21 mouse cellular contexts compared by ENCODE assay signal in the genomic region with DNA sequence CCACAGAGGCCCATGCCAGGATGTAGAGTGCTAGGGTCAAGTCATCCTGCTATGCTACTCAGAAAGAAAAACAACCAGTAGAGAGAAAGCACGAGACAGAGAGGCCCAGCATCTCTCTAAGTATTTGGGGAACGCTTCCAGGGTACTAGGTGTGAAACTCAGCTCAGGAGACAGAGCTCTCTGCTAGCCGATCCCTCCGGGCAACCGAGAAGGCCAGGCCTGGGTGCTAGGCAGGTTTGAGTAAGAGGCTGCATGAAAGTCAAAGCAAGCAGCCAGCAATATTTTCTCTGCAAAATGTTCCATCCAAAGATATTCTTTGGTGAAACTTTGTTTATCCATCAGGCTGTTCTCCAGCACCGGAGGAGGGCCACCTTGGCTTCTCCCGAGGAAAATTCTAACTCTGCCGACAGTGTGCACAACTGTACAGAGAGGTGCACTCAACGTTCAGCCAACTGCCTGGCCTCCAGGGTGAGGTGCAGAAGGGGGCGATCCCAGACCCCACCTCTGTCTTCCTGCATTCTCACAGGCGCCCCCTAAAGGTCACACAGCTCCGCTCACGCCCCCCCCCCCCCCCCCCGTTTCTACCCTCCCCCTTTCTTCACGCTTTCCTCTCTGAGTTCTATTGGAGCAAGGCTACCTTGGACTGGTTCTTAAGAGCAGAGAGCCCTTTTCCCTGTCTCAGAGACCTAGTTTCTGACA. TPM values are rescaled to one million over a fixed set of nuclear protein-coding genes. Genes with fewer than 3 reads are reported as not detected.
A peak's percentile ranks its signal among the peaks of the same experiment; 100 is the strongest.
DNase-seq lines count a peak whose midpoint lies in the region; ATAC-seq and TF ChIP-seq lines count a peak whose summit lies in the region.
"Had no signal": no experiment of that assay in that cellular context is flagged by ENCODE, and none has a peak within 500 bp of the region (broad histone marks: within the 10 kb centered on the region; RNA-seq: fewer than 3 reads in every experiment).

No protein-coding gene starts in this region.

- ATAC-seq in limb, embryonic 15.5 days (ENCODE audit: insufficient number of reproducible peaks, low FRiP score, low TSS enrichment, low read depth) = peak; percentile 30; the same call in 1 of the 2 replicates
- ATAC-seq: activated CD4-positive, CD25-positive, alpha-beta regulatory T cell, adult 4 months; forebrain, embryonic 13.5 days; forebrain, postnatal 0 days; inflammation-experienced regulatory T-cells, adult 6 months; Patski had no signal

- no peak overlapping the region for H3K9ac ChIP-seq in limb, embryonic 15.5 days
- H3K9ac ChIP-seq: embryonic facial prominence, embryonic 12.5 days; forebrain, embryonic 13.5 days; forebrain, postnatal 0 days; heart, embryonic 13.5 days; hindbrain, embryonic 15.5 days had no signal

- TF ChIP-seq POLR2A in thymus, adult 2 months (IDR thresholded peaks at IDR 0.05; ENCODE audit: control insufficient read depth, extremely low read depth, insufficient read depth, low read length, poor library complexity) = no peak

- no peak overlapping the region for H3K4me2 ChIP-seq in limb, embryonic 15.5 days
- H3K4me2 ChIP-seq: embryonic facial prominence, embryonic 12.5 days; forebrain, embryonic 13.5 days; heart, embryonic 13.5 days; hindbrain, embryonic 15.5 days had no signal

- peaks cover 19% of the 10 kb centered on the region for H3K27me3 ChIP-seq in heart, embryonic 10.5 days (ENCODE audit: insufficient read depth, poor library complexity, severe bottlenecking)
- H3K27me3 ChIP-seq in limb, embryonic 15.5 days = no peaks in the 10 kb centered on the region
- H3K27me3 ChIP-seq in limb, embryonic 10.5 days (ENCODE audit: low read depth, poor library complexity, severe bottlenecking) = no peaks in the 10 kb centered on the region
- H3K27me3 ChIP-seq in thymus, adult 2 months (ENCODE audit: control insufficient read depth, insufficient read depth, low read length) = no peaks in the 10 kb centered on the region
- H3K27me3 ChIP-seq: embryonic facial prominence, embryonic 12.5 days; forebrain, embryonic 13.5 days; hindbrain, embryonic 15.5 days; Patski had no signal

- DNase-seq in heart, adult 11 months = peak; percentile 82
- DNase-seq in heart, embryonic 10.5 days (ENCODE audit: low spot score) = no peak
- no peak for DNase-seq in limb, embryonic 10.5 days (ENCODE audit: low spot score)
- peak; percentile 19 for DNase-seq in thymus, postnatal 14 days
- no peak for DNase-seq in thymus, adult 2 months
- DNase-seq: adrenal gland, postnatal 14 days; cerebellum, adult 11-12 months; cerebellum, adult 9-10 months; cerebellum, postnatal 25 days; forebrain, postnatal 0 days; gastrocnemius, postnatal 25 days; heart, adult 18-20 months; heart, postnatal 36 days had no signal

- WGBS in heart, embryonic 10.5 days = 71% methylated on average over 12 of the region's 15 CpGs
- 65% methylated on average over 12 of the region's 15 CpGs for WGBS in limb, embryonic 15.5 days
- 74% methylated on average over 14 of the region's 15 CpGs for WGBS in limb, embryonic 10.5 days
- WGBS in thymus, adult 2 months = 89% methylated on average over 15 of the region's 15 CpGs

- H3K36me3 ChIP-seq in heart, embryonic 10.5 days = no peaks in the 10 kb centered on the region
- no peaks in the 10 kb centered on the region for H3K36me3 ChIP-seq in limb, embryonic 15.5 days
- H3K36me3 ChIP-seq in limb, embryonic 10.5 days = no peaks in the 10 kb centered on the region
- H3K36me3 ChIP-seq in thymus, adult 2 months (ENCODE audit: control insufficient read depth, insufficient read depth, low read length) = no peaks in the 10 kb centered on the region
- H3K36me3 ChIP-seq: embryonic facial prominence, embryonic 12.5 days; heart, embryonic 13.5 days; hindbrain, embryonic 15.5 days had no signal

- no peaks in the 10 kb centered on the region for H3K4me1 ChIP-seq in heart, embryonic 10.5 days
- H3K4me1 ChIP-seq in limb, embryonic 15.5 days = no peaks in the 10 kb centered on the region; the same call in 1 of the 2 replicates
- peaks cover 13% of the 10 kb centered on the region for H3K4me1 ChIP-seq in limb, embryonic 10.5 days
- H3K4me1 ChIP-seq in thymus, adult 2 months (replicated peaks; ENCODE audit: control insufficient read depth, insufficient read depth, low read length) = peaks cover 8% of the 10 kb centered on the region
- H3K4me1 ChIP-seq: embryonic facial prominence, embryonic 12.5 days; forebrain, embryonic 13.5 days; hindbrain, embryonic 15.5 days had no signal

- no peak overlapping the region for H3K27ac ChIP-seq in heart, embryonic 10.5 days
- no peak overlapping the region for H3K27ac ChIP-seq in limb, embryonic 15.5 days
- no peak overlapping the region for H3K27ac ChIP-seq in limb, embryonic 10.5 days
- H3K27ac ChIP-seq in thymus, adult 2 months (ENCODE audit: control insufficient read depth, insufficient read depth, low read length) = no peak overlapping the region
- H3K27ac ChIP-seq: embryonic facial prominence, embryonic 12.5 days; forebrain, embryonic 13.5 days; heart, embryonic 13.5 days; hindbrain, embryonic 15.5 days had no signal

- no peak overlapping the region for H3K4me3 ChIP-seq in heart, embryonic 10.5 days
- no peak overlapping the region for H3K4me3 ChIP-seq in limb, embryonic 15.5 days
- no peak overlapping the region for H3K4me3 ChIP-seq in limb, embryonic 10.5 days
- no peak overlapping the region for H3K4me3 ChIP-seq in thymus, adult 2 months (ENCODE audit: control insufficient read depth, insufficient read depth, low read length)
- H3K4me3 ChIP-seq: embryonic facial prominence, embryonic 12.5 days; forebrain, embryonic 13.5 days; heart, embryonic 13.5 days; hindbrain, embryonic 15.5 days had no signal

- no peaks in the 10 kb centered on the region for H3K9me3 ChIP-seq in heart, embryonic 10.5 days
- no peaks in the 10 kb centered on the region for H3K9me3 ChIP-seq in limb, embryonic 15.5 days
- H3K9me3 ChIP-seq in limb, embryonic 10.5 days (replicated peaks) = no peaks in the 10 kb centered on the region
- H3K9me3 ChIP-seq: embryonic facial prominence, embryonic 12.5 days; forebrain, embryonic 13.5 days; heart, embryonic 13.5 days; hindbrain, embryonic 15.5 days had no signal

- no peak for TF ChIP-seq CTCF in thymus, adult 2 months (IDR thresholded peaks at IDR 0.05; ENCODE audit: borderline replicate concordance, control insufficient read depth, extremely low read depth, insufficient read depth, low read length, poor library complexity)

RNA-seq across cellular contexts. Expression of a gene that starts 7.3 kb away (rescaled TPM):
- 14.7 and 15.8 TPM in 2 replicates for polyA plus RNA-seq in heart, embryonic 10.5 days (2016; fragmentation: Nextera tagmentation; extraction: Ambion mirVana)
- 35.1 and 40.1 TPM in 2 replicates for polyA plus RNA-seq in limb, embryonic 15.5 days (2015; fragmentation: Nextera tagmentation; extraction: Ambion mirVana)
- 8.5 and 11.1 TPM in 2 replicates for polyA plus RNA-seq in limb, embryonic 10.5 days (2016; fragmentation: Nextera tagmentation; extraction: Ambion mirVana)
- polyA plus RNA-seq in thymus, adult 2 months (2012; rRNA removed) = 39.4 and 41.0 TPM in 2 replicates

Comparison
In these comparisons a context has a peak if more than half of its experiments do, and no peak if none do; other contexts are left out.
1. DNase-seq: peak in heart, adult 11 months (single experiment) and thymus, postnatal 14 days (single experiment); none in heart, embryonic 10.5 days (single experiment), limb, embryonic 10.5 days (single experiment) and thymus, adult 2 months (single experiment).